Mouse (Mus musculus): Measurements from ENCODE around the gene Tgfbr2. TPM values are rescaled to one million over a fixed set of nuclear protein-coding genes. Genes with fewer than 3 reads are reported as not detected.

Gene Tgfbr2
- polyA plus RNA-seq, 1 experiment = 18.2 TPM

- no peak for DNase-seq (ENCODE audit: low read depth, low spot score)
- 76% methylated on average over 6 of the region's 6 CpGs for WGBS
Measured at GRCm38 (mm10) chr9:116163883-116164282, 11.3 kb downstream of the Tgfbr2 start.

- 93% methylated on average over 7 of the region's 7 CpGs for WGBS
- no peak for DNase-seq (ENCODE audit: low read depth, low spot score)
Measured at GRCm38 (mm10) chr9:116162866-116163374, 12.2 kb downstream of the Tgfbr2 start.

- WGBS = 64% methylated on average over 7 of the region's 7 CpGs
- DNase-seq (ENCODE audit: low read depth, low spot score) = no peak
Measured at GRCm38 (mm10) chr9:116160860-116161259, 14.3 kb downstream of the Tgfbr2 start.

- DNase-seq (ENCODE audit: low read depth, low spot score) = no peak
- WGBS = 70% methylated on average over 3 of the region's 3 CpGs
Measured at GRCm38 (mm10) chr9:116160067-116160466, 15.1 kb downstream of the Tgfbr2 start.

- no peak for DNase-seq (ENCODE audit: low read depth, low spot score)
- 74% methylated on average over 5 of the region's 5 CpGs for WGBS
Measured at GRCm38 (mm10) chr9:116156501-116156900, 18.7 kb downstream of the Tgfbr2 start.

- DNase-seq (ENCODE audit: low read depth, low spot score) = no peak
- WGBS = 68% methylated on average over 4 of the region's 4 CpGs
Measured at GRCm38 (mm10) chr9:116152878-116153277, 22.3 kb downstream of the Tgfbr2 start.

- WGBS = 62% methylated on average over 7 of the region's 7 CpGs
- DNase-seq (ENCODE audit: low read depth, low spot score) = no peak
Measured at GRCm38 (mm10) chr9:116150725-116151396, 24.3 kb downstream of the Tgfbr2 start.

- WGBS = 80% methylated on average over 7 of the region's 7 CpGs
- DNase-seq (ENCODE audit: low read depth, low spot score) = no peak
Measured at GRCm38 (mm10) chr9:116148809-116149208, 26.4 kb downstream of the Tgfbr2 start.

- DNase-seq (ENCODE audit: low read depth, low spot score) = no peak
- 59% methylated on average over 9 of the region's 9 CpGs for WGBS
Measured at GRCm38 (mm10) chr9:116146235-116146634, 28.9 kb downstream of the Tgfbr2 start.

GRCm38 (mm10) chr9:116145231-116145641, 29.9 kb downstream of the Tgfbr2 start:
- DNase-seq (ENCODE audit: low read depth, low spot score) = no peak
- 49% methylated on average over 10 of the region's 10 CpGs for WGBS

- no peak for DNase-seq (ENCODE audit: low read depth, low spot score)
- WGBS = 93% methylated on average over 6 of the region's 6 CpGs
Measured at GRCm38 (mm10) chr9:116140422-116140821, 34.7 kb downstream of the Tgfbr2 start.

- 79% methylated on average over 7 of the region's 7 CpGs for WGBS
- DNase-seq (ENCODE audit: low read depth, low spot score) = no peak
Measured at GRCm38 (mm10) chr9:116139549-116139948, 35.6 kb downstream of the Tgfbr2 start.

GRCm38 (mm10) chr9:116138595-116139134, 36.5 kb downstream of the Tgfbr2 start:
- 68% methylated on average over 11 of the region's 11 CpGs for WGBS
- no peak for DNase-seq (ENCODE audit: low read depth, low spot score)

- 69% methylated on average over 3 of the region's 3 CpGs for WGBS
- no peak for DNase-seq (ENCODE audit: low read depth, low spot score)
Measured at GRCm38 (mm10) chr9:116137645-116138044, 37.5 kb downstream of the Tgfbr2 start.

GRCm38 (mm10) chr9:116136811-116137210, 38.3 kb downstream of the Tgfbr2 start:
- DNase-seq (ENCODE audit: low read depth, low spot score) = no peak

GRCm38 (mm10) chr9:116136146-116136545, 39.0 kb downstream of the Tgfbr2 start:
- 58% methylated on average over 6 of the region's 6 CpGs for WGBS
- no peak for DNase-seq (ENCODE audit: low read depth, low spot score)

More at GRCm38 (mm10) chr9:116136811-116137210, 38.3 kb downstream of the Tgfbr2 start:
- 66% methylated on average over 5 of the region's 5 CpGs for WGBS

- DNase-seq (ENCODE audit: low read depth, low spot score) = no peak
- 85% methylated on average over 2 of the region's 2 CpGs for WGBS
Measured at GRCm38 (mm10) chr9:116134488-116134887, 40.7 kb downstream of the Tgfbr2 start.

- 73% methylated on average over 6 of the region's 6 CpGs for WGBS
- DNase-seq (ENCODE audit: low read depth, low spot score) = no peak
Measured at GRCm38 (mm10) chr9:116133312-116133980, 41.7 kb downstream of the Tgfbr2 start.

GRCm38 (mm10) chr9:116128886-116129285, 46.3 kb downstream of the Tgfbr2 start:
- no peak for DNase-seq (ENCODE audit: low read depth, low spot score)
- WGBS = 67% methylated on average over 3 of the region's 3 CpGs

- WGBS = 82% methylated on average over 2 of the region's 2 CpGs
Measured at GRCm38 (mm10) chr9:116128311-116128710, 46.8 kb downstream of the Tgfbr2 start.

GRCm38 (mm10) chr9:116126494-116126893, 48.7 kb downstream of the Tgfbr2 start:
- 89% methylated on average over 4 of the region's 4 CpGs for WGBS
- DNase-seq (ENCODE audit: low read depth, low spot score) = no peak

More at GRCm38 (mm10) chr9:116128311-116128710, 46.8 kb downstream of the Tgfbr2 start:
- no peak for DNase-seq (ENCODE audit: low read depth, low spot score)

Data from large intestine, adult 2 months (tissue).